Mouse (Mus musculus) C2C12 (cell line): ENCODE data around the gene Mrrf. TPM values are rescaled to one million over a fixed set of nuclear protein-coding genes. Genes with fewer than 3 reads are reported as not detected.
"Not testable (repeated sequence)": the region's sequence is repeated elsewhere in the genome, so short reads cannot be mapped to it uniquely, and the experiment has no call there.

Experiments used
- H3K27me3 ChIP-seq: one replicate; pipeline ENCODE4 v1.6.1; 2011; ENCODE audit not compliant: control insufficient read depth, insufficient read depth, insufficient read length
- H3K36me3 ChIP-seq: one replicate; pipeline ENCODE4 v1.6.1; 2011; ENCODE audit not compliant: control insufficient read depth, insufficient read depth
- H3K4me3 ChIP-seq: one replicate; pipeline ENCODE4 v1.5.1; 2011; ENCODE audit warnings: mild to moderate bottlenecking, control low read depth; ENCODE audit not compliant: poor library complexity, insufficient read depth, severe bottlenecking
- H3K79me2 ChIP-seq: one replicate; pipeline ENCODE4 v1.6.1; 2011; ENCODE audit not compliant: control insufficient read depth, insufficient read depth
- H3K79me3 ChIP-seq: one replicate; pipeline ENCODE4 v1.6.1; 2011; ENCODE audit warnings: low read depth, control low read depth
- H3ac ChIP-seq: one replicate; pipeline ENCODE3; 2011; ENCODE audit warnings: low read depth; ENCODE audit not compliant: control insufficient read depth, insufficient read length
- CEBPB ChIP-seq: IDR thresholded peaks from one replicate; pipeline ENCODE4 v1.6.1; 2011; ENCODE audit warnings: low read depth, mild to moderate bottlenecking, control low read depth, moderate library complexity
- CTCF ChIP-seq: IDR thresholded peaks from one replicate; pipeline ENCODE4 v1.5.1; 2011; ENCODE audit not compliant: control insufficient read depth, insufficient read depth, insufficient read length
- FOSL1 ChIP-seq: IDR thresholded peaks from one replicate; pipeline ENCODE4 v1.8.0; 2011; ENCODE audit warnings: mild to moderate bottlenecking, low read length; ENCODE audit not compliant: poor library complexity, insufficient read depth, severe bottlenecking
- MAX ChIP-seq: IDR thresholded peaks from one replicate; pipeline ENCODE4 v1.6.1; 2011; ENCODE audit warnings: mild to moderate bottlenecking, control low read depth
- MYOD1 ChIP-seq: IDR thresholded peaks from one replicate; pipeline ENCODE4 v1.6.1; 2011; ENCODE audit warnings: low read depth; ENCODE audit not compliant: control insufficient read depth, insufficient read length
- MYOG ChIP-seq: IDR thresholded peaks from one replicate; pipeline ENCODE4 v1.6.1; 2011; ENCODE audit not compliant: control insufficient read depth, insufficient read length; ENCODE audit errors: extremely low read depth
- USF1 ChIP-seq: IDR thresholded peaks from one replicate; pipeline ENCODE4 v1.6.1; 2011; ENCODE audit warnings: low read depth, mild to moderate bottlenecking, control low read depth, moderate library complexity
- polyA plus RNA-seq: library from polyadenylated mRNA; unstranded; fragments of >200 nt; fragmentation: generic; extraction: Trizol; gene quantifications from one replicate; pipeline ENCODE4 v1.2.1, GENCODE M21; 2012; ENCODE audit warnings: missing spikeins

Gene Mrrf
- polyA plus RNA-seq, 1 experiment = 25.4 TPM

DNA sequence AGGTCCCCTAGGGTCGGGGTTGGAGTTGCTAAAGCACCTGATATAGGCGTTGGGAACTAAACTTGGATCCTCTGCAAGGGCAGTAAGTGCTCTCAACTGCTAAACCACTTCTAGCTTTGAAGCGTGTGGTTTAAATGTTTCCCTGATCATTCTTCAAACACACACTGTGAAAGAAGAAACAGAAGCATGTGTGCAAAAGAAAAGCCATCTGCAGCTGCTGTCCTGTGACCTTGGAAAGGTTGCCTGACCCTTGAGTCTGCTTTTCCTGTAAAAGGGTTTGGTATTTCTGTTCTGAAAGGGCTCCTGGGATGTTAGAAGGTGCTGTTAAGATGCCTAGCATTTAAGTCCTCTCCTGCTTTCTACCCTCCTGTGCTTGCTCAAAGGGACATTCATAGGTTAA is 43.3 kb downstream of the Mrrf start:
- Histone ChIP-seq H3K79me2 (no peaks in the 10 kb centered on the region), H3K27me3 (no peaks in the 10 kb centered on the region), H3ac (no peak overlapping the region), H3K4me3 (no peak overlapping the region), H3K79me3 (no peaks in the 10 kb centered on the region), H3K36me3 (peaks cover 24% of the 10 kb centered on the region)
- no peak for TF ChIP-seq MYOG
- no peak for TF ChIP-seq CEBPB
- no peak for TF ChIP-seq FOSL1
- no peak for TF ChIP-seq CTCF
- no peak for TF ChIP-seq MYOD1

DNA sequence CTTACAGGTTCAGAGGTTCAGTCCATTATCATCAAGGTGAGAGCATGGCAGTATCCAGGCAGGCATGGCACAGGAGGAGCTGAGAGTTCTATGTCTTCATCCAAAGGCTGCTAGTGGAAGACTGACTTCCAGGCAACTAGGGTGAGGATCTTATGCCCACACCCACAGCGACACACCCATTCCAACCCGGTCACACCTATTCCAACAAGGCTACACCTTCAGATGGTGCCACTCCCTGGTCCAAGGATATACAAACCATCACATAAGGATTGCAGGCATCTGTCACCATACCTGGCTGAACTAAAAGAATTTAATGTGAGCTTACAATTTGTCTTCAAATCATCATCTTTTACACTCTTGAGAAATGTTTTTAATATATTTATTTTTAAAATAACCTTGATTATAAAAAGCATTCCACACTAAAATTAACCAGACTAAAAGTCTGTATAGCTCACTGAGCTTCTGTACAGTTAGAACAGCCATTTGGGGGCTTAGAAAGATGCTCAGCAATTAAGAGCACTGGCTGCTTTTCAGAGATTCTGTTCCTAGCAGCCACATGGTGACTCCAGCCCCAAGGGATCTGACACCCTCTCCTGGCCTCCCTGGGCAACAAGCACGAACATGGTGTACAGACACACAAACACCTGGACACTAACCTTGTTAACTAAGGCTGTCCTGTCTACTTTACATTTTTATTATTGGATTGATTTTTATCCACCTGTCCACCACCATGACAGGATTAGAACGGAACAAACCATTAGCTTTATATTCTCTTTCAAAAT is 45.6 kb downstream of the Mrrf start:
- H3K79me2 ChIP-seq, H3K4me3 ChIP-seq, H3ac ChIP-seq, H3K27me3 ChIP-seq, H3K79me3 ChIP-seq: not testable (repeated sequence)
- H3K36me3 ChIP-seq = peaks cover 16% of the 10 kb centered on the region

DNA sequence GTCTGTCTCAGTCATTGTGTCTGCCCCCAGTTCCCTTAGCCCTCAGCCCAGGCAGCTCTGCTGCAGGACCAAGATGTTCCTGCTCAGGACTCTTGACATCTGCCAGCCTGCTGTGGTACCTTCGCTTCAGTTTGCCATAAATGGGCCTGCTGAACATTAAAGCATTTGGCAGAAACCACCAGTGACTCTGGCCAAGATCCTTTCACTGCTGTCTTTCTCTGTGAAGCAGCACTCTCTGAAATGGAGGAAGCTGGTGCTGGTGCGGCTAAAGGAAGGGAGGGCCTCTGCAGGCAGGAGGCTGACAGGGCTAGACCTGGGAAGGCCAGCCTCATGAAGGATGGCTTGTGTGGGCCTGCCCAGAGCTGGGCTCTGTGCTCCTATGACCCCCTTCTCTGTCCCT is 47.1 kb downstream of the Mrrf start:
- H3K79me2 ChIP-seq = no peaks in the 10 kb centered on the region
- no peak for TF ChIP-seq CEBPB
- TF ChIP-seq CTCF = no peak
- no peak for TF ChIP-seq MAX
- no peak overlapping the region for H3K4me3 ChIP-seq
- peaks cover 8% of the 10 kb centered on the region for H3K36me3 ChIP-seq
- no peak overlapping the region for H3ac ChIP-seq
- H3K27me3 ChIP-seq = no peaks in the 10 kb centered on the region
- H3K79me3 ChIP-seq = no peaks in the 10 kb centered on the region

DNA sequence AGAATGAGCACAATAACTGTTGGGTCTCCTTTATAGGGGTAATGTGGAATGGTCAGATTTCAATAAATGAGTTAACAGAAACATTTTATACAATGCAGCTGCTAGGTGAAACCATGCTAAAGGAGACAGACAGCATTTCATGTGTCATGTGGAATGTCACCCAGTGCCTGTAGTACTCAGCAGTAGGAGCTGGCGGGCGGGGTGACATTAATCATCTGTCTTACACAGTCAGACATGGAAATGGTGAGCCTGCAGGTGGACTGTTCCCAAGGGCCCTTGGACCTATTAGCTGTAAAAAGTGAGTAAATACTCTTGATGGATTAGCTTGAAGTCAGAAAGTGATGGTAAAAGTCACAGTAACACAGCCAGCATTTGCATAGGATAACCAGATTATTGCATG is 48.0 kb downstream of the Mrrf start:
- H3K79me3 ChIP-seq = no peaks in the 10 kb centered on the region
- H3K4me3 ChIP-seq = no peak overlapping the region
- H3ac ChIP-seq = no peak overlapping the region
- H3K36me3 ChIP-seq = peaks cover 3% of the 10 kb centered on the region
- no peaks in the 10 kb centered on the region for H3K27me3 ChIP-seq
- H3K79me2 ChIP-seq = no peaks in the 10 kb centered on the region
- TF ChIP-seq FOSL1 (no peak), MYOD1 (no peak), CEBPB (no peak), USF1 (no peak), MYOG (no peak), MAX (no peak), CTCF (no peak)

DNA sequence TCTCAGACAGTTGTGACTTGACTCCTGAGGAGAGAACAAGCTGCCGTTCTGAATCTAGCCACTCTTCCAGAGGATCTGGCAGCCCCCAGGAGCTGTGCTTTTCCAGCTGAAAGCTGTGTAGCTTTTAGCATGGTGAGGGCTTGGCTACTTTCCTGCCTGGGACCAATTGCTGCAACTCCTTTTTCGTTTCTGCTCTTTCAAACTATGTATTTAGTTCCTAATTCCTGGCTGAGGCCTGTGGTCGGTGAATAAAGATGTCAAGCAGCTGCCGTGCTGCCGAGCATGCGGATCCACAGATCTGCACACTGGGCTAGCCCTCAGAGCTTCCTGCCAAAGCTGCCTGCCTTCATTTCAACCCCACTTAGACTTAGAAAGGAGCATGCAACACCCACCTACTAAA is 48.7 kb downstream of the Mrrf start:
- TF ChIP-seq MAX (no peak), MYOD1 (no peak), CEBPB (no peak), MYOG (no peak), CTCF (no peak), FOSL1 (no peak), USF1 (no peak)
- H3K4me3 ChIP-seq = no peak overlapping the region
- H3K79me2 ChIP-seq = no peaks in the 10 kb centered on the region
- H3K79me3 ChIP-seq = no peaks in the 10 kb centered on the region
- no peaks in the 10 kb centered on the region for H3K36me3 ChIP-seq
- no peaks in the 10 kb centered on the region for H3K27me3 ChIP-seq
- H3ac ChIP-seq = no peak overlapping the region

DNA sequence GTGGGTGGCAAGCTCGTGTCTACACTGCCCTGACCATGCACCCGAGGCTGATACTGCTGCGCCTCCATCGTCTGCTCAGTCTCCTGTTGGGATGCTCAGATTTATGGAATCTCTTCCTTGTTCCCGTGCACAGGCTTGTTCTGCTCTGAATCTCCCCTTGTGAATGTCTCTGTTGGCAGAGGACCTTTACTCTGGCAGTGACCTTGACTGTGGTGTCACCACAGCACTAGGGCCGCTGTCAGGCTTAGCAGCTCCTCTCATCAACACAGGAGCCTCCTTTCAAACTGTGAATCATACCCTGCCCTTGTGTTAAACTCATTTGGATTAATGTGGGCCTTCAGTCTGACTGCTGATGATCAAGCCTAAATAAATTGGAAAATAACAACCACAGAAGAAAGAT is 53.0 kb downstream of the Mrrf start:
- not testable (repeated sequence) for H3K79me3 ChIP-seq

More for the DNA sequence above, 53.0 kb downstream of the Mrrf start:
- not testable (repeated sequence) for H3K79me2 ChIP-seq, H3K27me3 ChIP-seq, H3K4me3 ChIP-seq, H3ac ChIP-seq, H3K36me3 ChIP-seq
